Mouse (Mus musculus) A20 (cell line): Measurements from ENCODE around the gene Cryzl2.

ENCODE experiments used
- DNase-seq: peaks from one replicate; pipeline ENCODE4 v3.0.0-alpha.2; 2011; ENCODE audit warnings: low read depth, low spot score

Cryzl2 gene

GRCm38 (mm10) chr1:157525692-157526354 lies 67.4 kb downstream of the Cryzl2 start:
- no peak for DNase-seq

- DNase-seq = no peak
Observed at GRCm38 (mm10) chr1:157526625-157527024, 68.2 kb downstream of the Cryzl2 start.

- peak; percentile 71 for DNase-seq
Observed at GRCm38 (mm10) chr1:157532826-157533460, 74.6 kb downstream of the Cryzl2 start.

GRCm38 (mm10) chr1:157535571-157535970 lies 77.2 kb downstream of the Cryzl2 start:
- DNase-seq = no peak

GRCm38 (mm10) chr1:157536471-157536870 lies 78.1 kb downstream of the Cryzl2 start:
- DNase-seq = peak; percentile 68

GRCm38 (mm10) chr1:157537636-157538035 lies 79.3 kb downstream of the Cryzl2 start:
- no peak for DNase-seq
